Mouse (Mus musculus) adrenal gland, postnatal 4 days (tissue): ENCODE data around the gene Neu3. TPM values are rescaled to one million over a fixed set of nuclear protein-coding genes. Genes with fewer than 3 reads are reported as not detected.
"Not testable (repeated sequence)": the region's sequence is repeated elsewhere in the genome, so short reads cannot be mapped to it uniquely, and the experiment has no call there.

Source experiments
- DNase-seq, 2 experiments: peaks; one replicate each; pipeline ENCODE4 v3.0.0; 2021 to 2022; ENCODE audit warnings: low spot score in 2 of 2, mixed read lengths in 2 of 2
- total RNA-seq, 2 experiments: library from RNA; stranded (reverse); gene quantifications; 2 replicates each; pipeline ENCODE4 v1.2.3; 2021

Gene Neu3
- total RNA-seq, 2 experiments from 2014 or later, result 4.4 to 4.6 TPM

DNA sequence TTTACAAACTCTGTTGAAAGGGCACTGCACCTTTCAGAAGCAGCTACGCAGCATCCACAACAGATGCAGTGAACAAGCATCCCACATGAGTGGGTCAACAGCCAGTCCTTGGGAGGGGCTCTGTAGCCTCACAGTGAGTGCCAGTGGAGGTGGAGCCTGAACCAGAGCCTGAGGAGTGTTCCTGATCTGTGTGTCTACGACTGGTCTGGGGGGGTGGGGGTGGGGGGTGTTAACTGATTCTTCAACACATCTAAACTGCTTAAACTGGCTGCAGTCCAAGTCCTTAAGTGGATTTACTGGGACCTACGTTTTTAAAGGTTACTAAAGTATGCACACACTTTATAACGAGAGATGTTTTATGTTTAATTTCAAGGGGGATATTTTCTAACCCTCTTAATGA lies 8.6 kb upstream of the Neu3 start:
- DNase-seq, result no peak

DNA sequence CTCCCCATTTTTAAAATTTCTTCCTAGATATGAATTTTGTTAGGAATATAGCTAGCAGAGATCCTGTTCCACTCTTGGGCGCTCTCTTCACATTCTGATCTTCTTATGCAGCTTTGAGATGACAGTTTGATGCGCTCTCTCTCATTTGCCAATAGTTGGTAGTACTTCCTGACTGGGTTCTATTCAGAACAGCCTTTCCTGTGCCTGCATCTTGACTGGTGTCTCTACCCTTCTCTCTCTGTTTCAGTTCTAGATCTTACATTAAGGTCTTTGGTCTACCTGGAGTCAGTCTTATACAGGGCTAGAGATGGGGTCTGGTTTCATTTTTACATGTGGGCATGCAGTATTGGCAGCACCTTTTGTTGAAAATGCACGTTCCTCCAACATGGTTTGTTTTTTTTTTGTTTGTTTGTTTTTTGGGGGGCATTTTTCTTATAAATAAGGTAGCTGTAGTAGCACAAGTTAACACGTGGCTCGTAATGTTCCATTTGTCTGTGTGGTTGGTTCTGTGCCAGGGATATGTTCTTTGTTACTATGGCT lies 6.2 kb upstream of the Neu3 start:
- DNase-seq, result no peak

DNA sequence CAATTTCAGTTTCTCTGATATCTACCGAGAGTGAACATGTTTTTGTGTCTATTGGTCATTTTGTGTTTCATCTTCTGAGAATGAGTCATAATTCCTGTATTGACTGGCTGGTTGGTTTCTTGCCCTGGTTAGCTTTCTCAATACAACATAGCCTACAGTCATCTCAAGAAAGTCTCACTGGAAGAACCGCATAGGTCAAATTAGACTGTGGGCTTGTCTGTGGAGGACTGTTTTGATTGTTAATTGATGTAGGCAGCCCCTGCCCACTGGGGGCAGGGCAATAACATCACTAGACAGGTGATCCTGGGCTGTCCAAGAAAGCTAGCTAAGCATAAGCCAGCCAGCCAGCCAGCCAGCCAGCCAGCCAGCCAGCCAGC lies 5.6 kb upstream of the Neu3 start:
- DNase-seq, result no peak

DNA sequence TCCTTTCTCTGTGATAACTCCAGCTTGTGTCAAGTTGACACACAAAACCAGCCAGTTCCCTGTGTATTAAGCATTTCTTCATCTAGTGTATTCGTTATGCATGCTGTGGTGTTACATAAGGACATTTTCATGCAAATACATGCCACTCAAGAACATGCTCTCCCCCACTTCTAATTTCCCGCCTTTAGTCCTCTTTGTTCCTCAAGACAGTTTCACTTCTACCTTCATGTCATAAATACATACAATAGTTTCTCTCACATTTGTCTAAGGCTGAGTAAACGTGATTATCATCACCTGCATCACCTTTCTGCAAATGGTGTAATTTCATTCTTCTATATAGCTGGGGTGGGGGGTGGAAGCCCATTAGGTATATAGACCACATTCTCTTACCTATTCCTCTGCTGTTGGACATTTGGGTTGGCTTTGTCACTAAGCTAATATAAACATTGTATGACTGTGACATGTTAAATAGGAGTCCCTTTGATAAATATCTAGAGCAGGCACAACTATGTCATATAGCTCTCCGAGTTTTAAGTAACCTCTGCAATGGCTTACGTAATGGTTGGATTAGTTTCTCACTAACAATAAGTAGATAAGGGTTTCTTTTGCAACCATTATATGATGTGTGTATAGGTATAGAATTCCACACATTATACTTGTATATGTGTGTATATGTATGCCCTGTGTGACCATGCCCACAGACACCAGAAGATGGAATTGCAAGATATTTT lies 5.1 kb upstream of the Neu3 start:
- no peak for DNase-seq

DNA sequence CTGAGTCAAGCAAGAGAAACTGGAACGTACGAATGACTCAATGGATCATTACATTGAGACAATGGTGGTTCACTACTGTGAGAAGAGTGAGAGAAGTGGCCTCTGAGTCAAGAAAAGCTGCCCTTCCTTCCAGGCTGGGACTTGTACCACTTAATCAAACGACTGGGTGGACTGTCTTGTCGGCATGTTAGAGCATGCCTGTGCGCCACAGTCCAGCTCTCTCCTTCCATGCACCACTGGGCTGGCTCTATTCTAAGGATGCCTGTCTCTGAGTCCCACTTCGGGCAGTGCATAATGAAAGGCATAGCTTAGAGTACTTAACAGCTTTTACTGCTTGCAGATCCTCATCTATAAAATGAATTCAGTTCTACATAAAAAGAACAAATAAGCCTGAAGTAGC lies 2.1 kb downstream of the Neu3 start:
- no peak for DNase-seq

DNA sequence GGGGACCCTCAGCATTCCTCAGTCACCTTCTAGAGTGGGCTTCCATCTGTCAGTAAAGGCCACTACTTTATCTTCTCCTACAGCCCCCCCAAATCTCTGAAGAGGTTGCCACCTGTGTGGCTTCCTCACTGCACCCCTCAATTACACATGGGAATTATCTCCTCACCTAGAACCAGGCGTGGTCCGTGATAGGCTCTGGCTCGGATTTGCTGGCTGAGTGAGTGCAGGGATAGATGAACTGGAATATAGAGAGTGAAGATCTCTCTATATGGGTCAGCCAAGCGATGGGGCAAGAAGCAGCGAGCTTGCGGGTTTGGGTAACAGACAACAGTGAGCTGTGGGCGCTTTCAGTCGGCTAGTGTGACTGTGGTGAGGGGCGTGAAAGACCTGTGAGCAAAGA lies 2.7 kb downstream of the Neu3 start:
- no peak for DNase-seq

DNA sequence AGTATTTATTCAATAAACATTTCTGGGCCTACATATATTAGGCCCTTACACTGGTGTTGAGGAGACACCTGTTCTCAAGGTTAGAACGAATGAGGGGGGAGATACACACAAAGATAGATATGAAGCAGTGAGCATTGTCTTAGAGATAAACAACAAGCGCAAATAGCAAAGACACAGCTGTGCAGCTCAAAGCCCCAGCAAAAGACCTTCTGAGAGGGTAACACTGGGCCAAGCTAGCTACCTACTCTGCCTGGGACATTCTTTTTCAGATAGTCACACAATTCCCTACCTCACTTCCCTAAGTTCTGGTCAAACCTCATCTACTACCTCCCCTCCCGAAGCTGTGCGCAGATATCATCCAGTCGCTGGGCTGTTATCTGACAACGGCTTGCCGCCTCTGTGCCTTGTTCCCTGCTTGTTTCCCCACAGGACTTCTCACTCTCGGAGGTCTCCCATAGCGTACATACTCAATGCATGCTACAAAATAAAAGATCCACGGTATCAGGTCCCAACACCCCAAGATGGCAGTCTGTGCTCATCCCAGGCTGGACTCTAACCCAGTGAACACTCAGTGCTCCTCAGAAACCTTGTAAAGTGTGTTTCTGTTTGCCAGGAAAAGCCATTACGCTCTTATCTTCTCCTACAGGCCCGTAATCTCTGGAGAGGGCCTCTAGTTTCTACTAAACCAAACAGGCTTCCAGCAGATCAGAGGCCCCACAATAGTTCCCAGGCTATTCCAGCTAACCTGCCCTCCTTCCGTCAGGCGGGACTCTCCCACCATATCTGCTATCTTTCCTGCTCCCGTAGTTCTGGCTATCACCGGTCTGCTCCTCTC lies 3.4 kb downstream of the Neu3 start:
- no peak for DNase-seq

DNA sequence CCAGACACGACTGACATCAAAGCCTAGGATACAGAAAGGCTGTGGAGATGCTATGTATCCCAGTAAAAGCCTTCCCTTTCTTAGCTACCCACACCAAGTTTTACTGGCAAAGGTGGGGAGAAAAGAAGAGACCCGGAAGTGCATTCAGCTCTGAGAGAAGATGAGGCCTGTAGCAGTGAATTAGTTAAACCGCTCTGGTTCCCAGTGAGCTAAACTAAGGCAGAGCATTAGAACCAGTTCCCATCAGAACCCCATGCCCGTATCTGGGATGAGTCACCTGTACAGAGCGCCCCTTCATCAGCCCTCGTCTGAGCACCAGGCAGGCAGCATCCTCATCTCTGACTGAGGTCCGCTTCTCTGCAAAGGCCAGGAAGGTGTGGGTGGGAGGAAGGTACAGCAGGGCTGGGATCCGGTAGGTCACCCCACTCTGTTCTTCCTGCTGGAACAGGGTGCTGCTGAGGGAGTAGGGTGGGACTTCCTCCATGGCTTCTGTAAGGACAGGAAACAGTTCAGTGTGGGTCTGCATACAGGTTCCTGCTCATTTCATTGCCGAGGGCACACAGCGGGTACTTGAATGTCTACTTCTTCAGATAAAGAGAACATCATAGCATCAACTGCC lies 5.1 kb downstream of the Neu3 start:
- DNase-seq, result no peak

DNA sequence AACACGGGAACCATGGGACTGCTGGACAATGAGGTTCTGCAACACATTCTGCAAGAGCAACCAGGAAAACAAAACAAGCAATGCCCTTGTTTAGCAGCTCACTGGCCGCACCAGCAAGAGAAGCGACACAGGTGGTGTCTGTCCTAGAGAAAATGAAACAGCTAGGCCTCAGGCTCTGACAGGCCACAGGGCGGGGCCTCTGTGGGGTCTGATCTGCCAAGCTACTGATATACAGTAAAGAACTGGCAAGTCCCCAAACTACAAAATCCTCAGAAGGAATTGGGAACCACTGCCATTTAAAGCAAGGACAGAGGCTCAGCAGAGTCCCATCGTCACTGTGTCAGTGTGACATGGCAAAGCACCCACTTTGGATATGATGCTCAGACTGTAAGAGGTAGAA lies 5.8 kb downstream of the Neu3 start:
- no peak for DNase-seq

DNA sequence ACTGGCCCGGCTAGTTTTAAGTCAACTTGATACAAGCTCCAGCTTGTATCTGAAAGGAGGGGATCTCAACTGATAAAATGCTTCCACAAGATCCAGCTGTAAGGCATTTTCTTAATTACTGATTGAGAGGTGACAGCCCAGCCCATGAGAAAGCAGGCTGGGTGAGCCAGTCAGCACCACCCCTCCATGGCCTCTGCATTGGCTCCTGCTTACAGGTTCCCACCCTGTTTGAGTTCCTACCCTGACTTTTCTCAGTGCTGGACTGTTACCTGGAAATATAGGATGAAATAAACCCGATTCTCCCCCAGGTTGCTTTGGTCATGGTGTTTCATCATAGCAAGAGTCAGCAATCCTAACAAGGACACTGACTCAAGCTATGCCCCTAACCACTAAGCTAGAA lies 6.3 kb downstream of the Neu3 start:
- DNase-seq, result no peak

DNA sequence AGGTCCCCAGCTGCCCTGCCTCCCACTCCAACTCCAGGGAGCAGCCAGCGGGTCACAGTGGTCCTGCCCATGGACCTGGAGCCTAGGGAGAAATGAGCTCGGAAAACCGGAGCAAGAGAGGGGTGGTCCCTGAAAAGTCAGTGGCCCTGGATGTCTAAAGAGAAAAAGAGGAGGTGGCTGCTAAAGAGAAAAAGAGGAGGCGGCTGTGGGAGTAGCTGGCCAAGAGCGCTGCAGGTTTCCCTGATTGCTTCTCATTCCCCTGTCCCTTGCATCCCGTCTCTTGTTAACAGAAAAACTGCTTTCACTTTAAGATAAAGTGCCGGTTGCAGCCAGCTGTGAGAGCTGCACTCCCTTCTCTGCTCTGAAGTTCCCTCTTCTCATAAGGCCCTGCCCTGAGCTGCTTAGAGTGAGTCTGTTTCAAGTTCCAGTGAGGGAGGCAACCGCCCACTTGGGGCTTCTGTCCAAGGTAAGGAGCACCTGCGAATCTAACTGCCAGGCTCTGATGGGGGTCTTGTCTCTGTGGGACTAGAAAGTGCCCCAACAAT lies 10.0 kb downstream of the Neu3 start:
- DNase-seq, result not testable (repeated sequence)

DNA sequence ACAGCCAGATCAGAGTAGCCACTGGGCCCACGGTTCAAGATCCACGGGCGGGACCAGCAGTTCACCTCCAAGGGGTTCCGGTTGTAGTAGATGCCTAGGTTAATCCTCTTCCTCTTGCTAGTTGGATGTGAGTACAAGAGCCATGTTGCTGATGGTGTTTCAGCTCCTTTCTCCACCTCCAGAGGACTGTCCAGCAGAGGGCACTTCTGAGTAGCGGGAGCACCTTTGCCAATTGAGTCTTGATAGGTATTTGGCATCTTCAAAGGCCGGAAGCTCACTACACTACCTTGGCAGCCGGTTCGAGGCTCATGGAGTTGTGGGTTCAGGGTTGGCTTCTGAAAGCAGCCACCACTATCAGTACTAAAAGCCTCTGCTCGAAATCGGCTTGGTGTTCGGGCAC lies 14.8 kb downstream of the Neu3 start:
- no peak for DNase-seq

DNA sequence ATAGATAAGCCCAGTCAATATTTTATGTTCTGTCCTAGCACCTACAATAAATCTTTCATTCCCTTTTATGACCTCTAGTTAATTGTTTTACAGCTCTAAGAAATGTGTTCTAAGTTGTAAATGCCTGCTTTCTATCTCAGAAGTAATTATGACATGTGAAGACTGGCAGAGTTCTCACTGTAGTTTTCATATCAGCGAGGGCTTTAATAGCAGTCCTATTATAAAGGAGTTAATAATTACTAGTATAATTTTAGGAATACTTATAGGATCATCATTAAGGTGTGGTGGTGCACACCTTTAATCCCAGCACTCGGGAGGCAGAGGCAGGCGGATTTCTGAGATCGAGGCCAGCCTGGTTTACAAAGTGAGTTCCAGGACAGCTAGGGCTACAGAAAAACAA lies 16.6 kb downstream of the Neu3 start:
- no peak for DNase-seq

DNA sequence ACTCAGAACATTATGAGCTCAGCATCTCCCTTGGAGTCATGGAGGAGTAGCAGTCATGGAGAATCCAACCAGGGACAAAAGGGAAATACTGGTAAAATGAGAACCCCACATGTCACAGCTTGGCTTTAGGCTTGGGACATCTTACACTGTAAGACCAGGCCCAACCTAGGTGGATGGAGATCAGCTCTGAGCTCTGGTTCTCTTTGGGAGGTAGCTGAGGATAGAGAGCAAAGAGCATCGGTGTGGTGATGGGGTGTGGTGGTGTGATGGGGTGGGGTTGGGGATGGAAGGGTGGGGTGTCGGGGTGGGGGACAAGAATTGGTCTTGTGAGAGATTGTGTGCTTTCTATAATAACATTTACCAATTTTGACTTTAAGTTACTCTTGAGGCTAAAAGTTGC lies 17.4 kb downstream of the Neu3 start:
- DNase-seq, result no peak

DNA sequence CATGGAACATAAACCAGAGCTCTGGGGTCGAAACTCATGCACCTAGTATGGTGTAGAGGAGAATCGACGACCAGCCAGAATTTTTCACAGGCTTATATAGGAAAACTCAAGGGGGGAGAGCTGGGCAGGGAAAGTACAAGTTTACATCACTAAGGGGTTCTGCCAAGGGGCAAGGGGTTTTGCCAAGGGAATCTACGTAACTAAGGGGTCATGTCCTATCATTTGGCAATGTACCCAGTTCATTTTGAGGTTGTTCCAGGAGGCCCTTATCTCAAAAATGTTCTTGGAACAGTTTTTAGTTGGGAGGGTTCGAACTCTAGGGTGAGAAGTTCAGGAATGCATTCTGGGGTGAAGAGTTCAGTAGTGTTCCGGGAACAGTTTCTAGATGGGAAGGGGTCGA lies 21.2 kb downstream of the Neu3 start:
- DNase-seq, result not testable (repeated sequence)

DNA sequence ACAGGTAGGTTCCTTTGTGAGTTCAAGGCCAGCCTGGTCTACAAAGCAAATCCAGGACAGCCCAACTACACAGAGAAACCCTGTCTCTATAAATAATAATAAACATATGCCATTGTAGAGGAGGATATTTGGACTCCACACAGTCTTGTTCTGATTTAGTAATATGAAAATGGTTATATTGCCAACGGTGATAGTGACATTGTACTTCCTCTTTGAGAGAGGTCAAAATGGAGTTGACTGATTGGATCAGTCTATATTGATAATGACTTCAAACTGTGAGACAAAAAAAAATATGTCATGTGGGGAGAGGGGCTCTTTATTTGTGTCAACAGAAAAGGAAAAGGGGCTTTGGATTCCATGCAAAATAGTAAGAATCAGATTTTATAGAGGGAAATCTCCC lies 22.9 kb downstream of the Neu3 start:
- DNase-seq, result no peak

DNA sequence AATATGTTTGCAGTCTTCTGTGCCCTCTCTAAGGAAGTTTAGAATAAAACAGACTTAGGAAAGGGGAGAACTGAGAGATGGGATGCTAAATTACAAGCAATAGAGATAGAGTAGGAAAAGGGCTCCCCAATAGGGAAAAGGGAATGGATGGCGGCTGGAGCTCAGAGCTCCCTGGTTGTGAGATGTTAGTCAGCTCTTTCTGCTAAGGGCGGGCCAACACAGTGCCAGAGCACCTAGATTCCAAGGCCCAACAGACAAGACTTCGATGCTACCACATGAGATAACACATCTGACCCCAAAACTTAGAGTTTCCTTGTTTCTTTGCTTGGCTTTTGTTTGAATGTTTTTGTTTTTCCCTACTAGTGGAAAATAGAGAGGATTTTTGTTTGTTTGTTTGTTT lies 24.2 kb downstream of the Neu3 start:
- DNase-seq, result not testable (repeated sequence)

DNA sequence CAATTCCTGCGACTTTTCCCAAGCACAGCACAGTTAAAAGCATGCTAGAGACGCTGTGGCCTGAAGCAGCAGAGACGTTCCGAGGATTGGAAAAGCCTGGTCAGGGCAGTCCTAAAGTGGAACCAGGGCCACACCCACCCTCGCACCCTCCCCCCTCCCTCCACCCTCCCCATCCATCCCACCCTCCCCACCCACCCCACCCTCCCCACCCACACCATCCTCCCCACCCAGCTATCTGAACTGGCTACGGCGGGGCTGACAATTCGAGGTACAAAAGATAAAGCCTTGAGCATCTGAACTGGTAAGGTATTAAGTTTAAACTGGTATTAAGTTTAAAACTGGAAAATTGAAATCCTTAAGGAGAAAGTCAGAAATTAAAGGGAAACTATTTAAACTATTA lies 24.7 kb downstream of the Neu3 start:
- no peak for DNase-seq

DNA sequence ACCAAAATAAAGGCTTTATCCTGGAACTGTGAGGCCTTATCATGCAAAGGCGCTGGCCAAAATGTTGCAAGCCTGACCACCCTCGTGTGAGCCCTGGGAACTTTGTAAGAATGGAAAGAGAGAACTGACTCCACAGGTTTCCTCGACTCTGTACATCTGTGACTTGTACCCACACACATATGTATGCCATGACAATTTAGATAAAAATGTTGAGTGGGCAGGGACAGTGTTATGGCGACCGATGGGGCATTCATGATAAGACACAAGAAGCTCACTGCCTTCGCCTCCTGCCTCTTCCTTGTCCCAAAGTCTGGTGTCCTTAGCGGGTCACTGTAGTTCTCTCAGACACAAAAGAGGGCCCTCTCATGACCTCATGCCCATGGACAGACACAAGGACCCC lies 29.1 kb downstream of the Neu3 start:
- no peak for DNase-seq

DNA sequence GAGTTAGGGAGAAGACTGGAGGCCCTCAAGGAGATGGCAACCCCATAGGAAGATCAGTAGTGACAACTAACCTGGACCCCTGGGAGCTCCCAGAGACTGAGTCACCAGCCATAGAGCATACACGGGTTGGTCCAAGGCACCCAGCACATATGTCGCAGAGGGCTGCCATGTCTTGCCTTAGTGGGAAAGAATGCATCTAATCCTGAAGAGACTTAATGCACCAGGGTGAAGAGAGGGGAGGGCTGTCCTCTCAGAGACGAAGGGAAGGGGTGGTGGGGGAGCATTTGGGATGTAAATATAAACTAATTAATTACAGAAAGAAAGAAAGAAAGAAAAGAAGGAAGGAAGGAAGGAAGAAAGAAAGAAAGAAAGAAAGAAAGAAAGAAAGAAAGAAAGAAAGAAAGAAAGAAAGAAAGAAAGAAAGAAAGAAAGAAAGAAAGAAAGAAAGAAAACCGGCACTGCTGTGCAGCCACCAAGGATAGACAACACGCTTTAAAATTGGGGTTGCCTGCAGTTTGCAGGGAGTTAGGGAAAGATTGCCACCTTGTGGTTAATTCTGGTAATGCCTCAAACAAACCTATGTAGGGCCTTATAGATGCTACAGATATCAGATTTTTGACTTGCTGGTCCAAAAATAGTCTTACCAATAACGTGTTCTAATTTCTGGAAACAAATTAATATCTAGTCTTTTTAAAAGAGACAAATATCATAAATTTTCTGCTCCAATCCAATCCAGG lies 30.1 kb downstream of the Neu3 start:
- DNase-seq, result no peak

DNA sequence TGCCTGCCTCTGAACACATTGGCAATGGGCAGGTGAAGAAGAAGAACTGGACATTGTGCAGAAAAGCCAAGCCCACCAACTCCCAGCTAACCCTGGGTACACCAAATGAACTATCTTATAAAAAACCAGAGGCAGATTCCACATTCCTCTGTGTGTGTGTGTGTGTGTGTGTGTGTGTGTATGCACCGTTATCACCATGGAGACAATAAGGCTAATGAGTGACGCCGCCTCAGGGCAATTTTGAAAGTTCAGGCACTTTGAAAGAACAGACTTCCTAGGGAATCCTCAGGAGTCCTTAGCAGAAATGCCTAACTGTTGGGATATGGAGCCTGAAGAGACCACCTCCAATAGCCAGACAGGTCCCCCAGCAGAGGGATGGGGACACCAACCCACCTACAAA lies 31.0 kb downstream of the Neu3 start:
- no peak for DNase-seq
